In the genomic region with DNA sequence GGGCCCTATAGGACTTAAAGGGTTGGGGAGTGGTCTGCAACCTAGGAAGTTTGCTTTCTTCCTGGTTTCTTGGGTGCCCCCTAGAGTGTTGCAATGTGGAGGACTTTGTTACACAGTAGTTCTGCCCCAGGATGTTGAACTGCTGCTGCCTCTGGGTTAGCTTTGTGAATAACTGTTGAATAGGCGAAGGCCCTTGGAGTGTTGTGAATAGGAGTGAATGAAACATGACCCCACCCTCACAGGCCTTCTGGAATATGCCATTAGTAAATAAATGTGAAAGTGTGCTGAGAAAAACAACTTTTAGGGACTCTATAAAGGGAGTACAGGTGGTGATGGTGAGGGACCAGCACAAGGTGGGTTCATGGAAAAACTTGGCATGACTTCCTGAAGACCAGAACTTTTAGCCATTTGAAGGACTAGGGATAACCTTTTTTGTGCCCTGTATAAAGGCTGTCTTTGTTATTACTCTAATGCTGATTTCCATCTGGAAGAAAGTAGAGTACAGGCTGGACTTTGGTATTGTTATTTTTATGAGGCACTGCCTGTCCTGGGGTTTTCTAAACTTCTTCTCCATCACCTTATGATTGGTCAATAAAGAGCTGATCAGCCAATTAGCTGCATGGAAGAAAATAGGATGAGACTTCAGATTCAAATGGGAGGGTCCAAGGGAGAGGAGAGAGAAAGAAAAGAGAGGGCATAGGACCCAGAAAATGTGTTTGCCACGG, we compare ENCODE assay signal across 30 mouse cellular contexts. TPM values are rescaled to one million over a fixed set of nuclear protein-coding genes. Genes with fewer than 3 reads are reported as not detected.
DNase-seq lines count a peak whose midpoint lies in the region; ATAC-seq and TF ChIP-seq lines count a peak whose summit lies in the region.
"Had no signal": no experiment of that assay in that cellular context is flagged by ENCODE, and none has a peak within 500 bp of the region (broad histone marks: within the 10 kb centered on the region; RNA-seq: fewer than 3 reads in every experiment).

No protein-coding gene starts in this region.

- H3K9ac ChIP-seq in ES-Bruce4 (ENCODE audit: low read depth, poor library complexity, severe bottlenecking): peak overlapping the region; percentile 35; the same call in 1 of the 2 replicates
- peak overlapping the region; percentile 38; the same call in 1 of the 2 replicates for H3K9ac ChIP-seq in ES-E14 (ENCODE audit: insufficient read depth, low read depth, low read length, poor library complexity, severe bottlenecking)
- no peak overlapping the region for H3K9ac ChIP-seq in liver, embryonic 12.5 days
- no peak overlapping the region for H3K9ac ChIP-seq in lung, postnatal 0 days (replicated peaks; ENCODE audit: low read depth)
- H3K9ac ChIP-seq: embryonic facial prominence, embryonic 12.5 days; embryonic facial prominence, embryonic 15.5 days; forebrain, embryonic 15.5 days; heart, embryonic 12.5 days; heart, embryonic 15.5 days; hindbrain, embryonic 14.5 days had no signal

- no peak for TF ChIP-seq POLR2A in ES-Bruce4 (IDR thresholded peaks at IDR 0.05; ENCODE audit: insufficient read depth, low read length)

- H3K4me1 ChIP-seq in heart, embryonic 10.5 days: peaks cover 12% of the 10 kb centered on the region; the same call in 1 of the 2 replicates
- peaks cover 11% of the 10 kb centered on the region for H3K4me1 ChIP-seq in ES-Bruce4 (ENCODE audit: control insufficient read depth, insufficient read depth, low read length)
- peaks cover 13 to 22% of the 10 kb centered on the region in 2 experiments; a peak in 3 of 4 replicates for H3K4me1 ChIP-seq in ES-E14 (ENCODE audit: control insufficient read depth in 2 of 2, insufficient read depth in 2 of 2, low read length in 2 of 2, poor library complexity in 1 of 2)
- 0 out of 2 replicates have a peak, but pooled peaks cover 4% of the 10 kb centered on the region for H3K4me1 ChIP-seq in liver, embryonic 12.5 days
- peaks cover 5% of the 10 kb centered on the region; the same call in 1 of the 2 replicates for H3K4me1 ChIP-seq in lung, postnatal 0 days (ENCODE audit: insufficient read depth, low read depth, low read length)
- H3K4me1 ChIP-seq: embryonic facial prominence, embryonic 12.5 days; forebrain, embryonic 15.5 days had no signal

- TF ChIP-seq EP300 in ES-Bruce4 (IDR thresholded peaks at IDR 0.05; ENCODE audit: insufficient read depth, low read depth, low read length): 0 out of 2 replicates have a peak, but pooled peaks have one; percentile 7
- no peak for TF ChIP-seq EP300 in lung, postnatal 0 days (IDR thresholded peaks at IDR 0.05)

- no peak for TF ChIP-seq CTCF in ES-Bruce4 (IDR thresholded peaks at IDR 0.05; ENCODE audit: low read depth, low read length)
- TF ChIP-seq CTCF in lung, postnatal 0 days (IDR thresholded peaks at IDR 0.05): no peak

- no peak overlapping the region for H3K4me3 ChIP-seq in heart, embryonic 10.5 days
- peak overlapping the region; percentile 64 for H3K4me3 ChIP-seq in ES-Bruce4 (ENCODE audit: low read depth, low read length)
- peak overlapping the region; percentile 19 to 65 for H3K4me3 ChIP-seq in ES-E14 (ENCODE audit: insufficient read depth in 1 of 2, low read depth in 1 of 2, low read length in 2 of 2, poor library complexity in 1 of 2, severe bottlenecking in 1 of 2)
- no peak overlapping the region for H3K4me3 ChIP-seq in liver, embryonic 12.5 days
- H3K4me3 ChIP-seq in lung, postnatal 0 days (ENCODE audit: low read depth, low read length): no peak overlapping the region
- H3K4me3 ChIP-seq: embryonic facial prominence, embryonic 12.5 days; embryonic facial prominence, embryonic 15.5 days; forebrain, embryonic 15.5 days; heart, embryonic 12.5 days; heart, embryonic 15.5 days; hindbrain, embryonic 10.5 days had no signal

- peak overlapping the region; percentile 44; the same call in 1 of the 2 replicates for H3K27ac ChIP-seq in heart, embryonic 10.5 days
- H3K27ac ChIP-seq in ES-Bruce4 (ENCODE audit: insufficient read depth, low read length) (peak overlapping the region; percentile 99), ES-E14 (ENCODE audit: insufficient read depth, low read depth, low read length, poor library complexity, severe bottlenecking) (peak overlapping the region; percentile 86)
- no peak overlapping the region for H3K27ac ChIP-seq in liver, embryonic 12.5 days
- no peak overlapping the region for H3K27ac ChIP-seq in lung, postnatal 0 days (ENCODE audit: low read length)
- H3K27ac ChIP-seq: embryonic facial prominence, embryonic 12.5 days; embryonic facial prominence, embryonic 15.5 days; forebrain, embryonic 15.5 days; heart, embryonic 15.5 days; hindbrain, embryonic 10.5 days; hindbrain, embryonic 14.5 days; hindbrain, postnatal 0 days had no signal

- 86% methylated on average over 2 of the region's 2 CpGs for WGBS in heart, embryonic 10.5 days
- 85% methylated on average over 2 of the region's 2 CpGs for WGBS in liver, embryonic 12.5 days (ENCODE audit: insufficient replicate concordance)
- 82% methylated on average over 2 of the region's 2 CpGs for WGBS in lung, postnatal 0 days

- H3K27me3 ChIP-seq in heart, embryonic 10.5 days (ENCODE audit: insufficient read depth, poor library complexity, severe bottlenecking): no peaks in the 10 kb centered on the region
- no peaks in the 10 kb centered on the region for H3K27me3 ChIP-seq in ES-Bruce4 (ENCODE audit: control insufficient read depth, insufficient read depth, low read length, poor library complexity, severe bottlenecking)
- H3K27me3 ChIP-seq in liver, embryonic 12.5 days (replicated peaks): no peaks in the 10 kb centered on the region
- H3K27me3 ChIP-seq in lung, postnatal 0 days (replicated peaks; ENCODE audit: insufficient read depth, low read length): no peaks in the 10 kb centered on the region
- H3K27me3 ChIP-seq: embryonic facial prominence, embryonic 12.5 days; embryonic facial prominence, embryonic 15.5 days; forebrain, embryonic 15.5 days; heart, embryonic 12.5 days; heart, embryonic 15.5 days had no signal

- ATAC-seq in liver, embryonic 12.5 days: no peak
- no peak for ATAC-seq in lung, postnatal 0 days
- ATAC-seq: forebrain, embryonic 15.5 days; hindbrain, postnatal 0 days; inflammation-experienced regulatory T-cells, adult 6 months; intestine, embryonic 16.5 days had no signal

- no peak for DNase-seq in heart, embryonic 10.5 days (ENCODE audit: low spot score)
- no peak for DNase-seq in heart, adult 11 months
- DNase-seq in ES-E14 (ENCODE audit: low read depth, low spot score): peak; percentile 75
- DNase-seq in ZHBTc4 (ENCODE audit: low read depth, low spot score): peak; percentile 93
- DNase-seq in lung, postnatal 0 days (ENCODE audit: low spot score): no peak
- no peak for DNase-seq in gastrocnemius, adult 18-20 months (ENCODE audit: low spot score)
- DNase-seq: adrenal gland, adult 2 months; adrenal gland, postnatal 14 days; cerebellum, adult 11 months; cerebellum, adult 2 months; cerebellum, adult 9-11 months; cerebellum, postnatal 25 days; gastrocnemius, postnatal 10 days; gastrocnemius, postnatal 36 days; heart, postnatal 10 days; heart, postnatal 36 days; kidney, adult 18-20 months had no signal

- in situ Hi-C loops in ES-E14 (cut with MboI; ENCODE audit: low sequenced_read_pairs in 2 of 2, unreplicated experiment in 2 of 2): no loop called here

- no peak overlapping the region for H3K4me2 ChIP-seq in liver, embryonic 12.5 days
- no peak overlapping the region for H3K4me2 ChIP-seq in lung, postnatal 0 days (replicated peaks; ENCODE audit: low read depth, low read length)
- H3K4me2 ChIP-seq: embryonic facial prominence, embryonic 12.5 days; embryonic facial prominence, embryonic 15.5 days; forebrain, embryonic 15.5 days; heart, embryonic 12.5 days; heart, embryonic 15.5 days; hindbrain, embryonic 14.5 days had no signal

- H3K36me3 ChIP-seq in heart, embryonic 10.5 days: peaks cover 14% of the 10 kb centered on the region
- H3K36me3 ChIP-seq in ES-Bruce4 (ENCODE audit: control insufficient read depth, insufficient read depth, low read length, poor library complexity, severe bottlenecking) (peaks cover 9% of the 10 kb centered on the region; the same call in 1 of the 2 replicates), ES-E14 (ENCODE audit: control insufficient read depth, insufficient read depth, low read length, poor library complexity, severe bottlenecking) (peaks cover 18% of the 10 kb centered on the region)
- peaks cover 17% of the 10 kb centered on the region for H3K36me3 ChIP-seq in liver, embryonic 12.5 days
- H3K36me3 ChIP-seq in lung, postnatal 0 days (ENCODE audit: insufficient read depth, low read length): no peaks in the 10 kb centered on the region
- H3K36me3 ChIP-seq: forebrain, embryonic 15.5 days; heart, embryonic 15.5 days had no signal

- no peaks in the 10 kb centered on the region for H3K9me3 ChIP-seq in heart, embryonic 10.5 days
- no peaks in the 10 kb centered on the region for H3K9me3 ChIP-seq in ES-Bruce4 (replicated peaks; ENCODE audit: control insufficient read depth, insufficient read depth, low read length, poor library complexity, severe bottlenecking)
- H3K9me3 ChIP-seq in ES-E14 (ENCODE audit: control insufficient read depth, insufficient read depth, low read depth, low read length): no peaks in the 10 kb centered on the region
- no peaks in the 10 kb centered on the region for H3K9me3 ChIP-seq in liver, embryonic 12.5 days (replicated peaks)
- H3K9me3 ChIP-seq in lung, postnatal 0 days (ENCODE audit: low read length): no peaks in the 10 kb centered on the region
- H3K9me3 ChIP-seq: embryonic facial prominence, embryonic 12.5 days; embryonic facial prominence, embryonic 15.5 days; forebrain, embryonic 15.5 days; G1E; heart, embryonic 12.5 days; heart, embryonic 15.5 days; hindbrain, embryonic 10.5 days had no signal

TF ChIP-seq in ES-E14, 5 proteins besides CTCF, POLR2A, EP300 and RAD21:
- TF ChIP-seq ZNF384 (IDR thresholded peaks at IDR 0.05; ENCODE audit: low read depth, low read length) (no peak), CHD2 (IDR thresholded peaks at IDR 0.05; ENCODE audit: low read depth, low read length) (peak; percentile 73), ZC3H11A (IDR thresholded peaks at IDR 0.05; ENCODE audit: borderline replicate concordance, low read depth, low read length) (no peak), HCFC1 (IDR thresholded peaks at IDR 0.05; ENCODE audit: borderline replicate concordance, insufficient read depth, low read length) (no peak), MAFK (IDR thresholded peaks at IDR 0.05; ENCODE audit: insufficient read depth, low read depth, low read length) (0 out of 2 replicates have a peak, but pooled peaks have one; percentile 3)

RNA-seq across cellular contexts. Expression of a gene that starts 53.1 kb away (rescaled TPM):
- polyA plus RNA-seq in heart, embryonic 10.5 days (2016; fragmentation: Nextera tagmentation; extraction: Ambion mirVana): 16.6 and 21.9 TPM in 2 replicates
- polyA plus RNA-seq in ES-Bruce4 (2011; ENCODE audit: insufficient read depth, insufficient read length, low read depth, missing spikeins): 38.5 and 40.5 TPM in 2 replicates
- total RNA-seq in ES-E14 (2012; rRNA removed): 30.0 and 35.9 TPM in 2 replicates
- polyA plus RNA-seq in liver, embryonic 12.5 days (2016; fragmentation: Nextera tagmentation; extraction: Ambion mirVana): 15.7 and 16.5 TPM in 2 replicates
- polyA plus RNA-seq in lung, postnatal 0 days (2015; fragmentation: Nextera tagmentation; extraction: Ambion mirVana): 4.2 and 6.5 TPM in 2 replicates
- 10 to 100 TPM; 11.8 to 17.2 TPM for total RNA-seq in gastrocnemius, adult 18-20 months (2021)

Comparison
In these comparisons a context has a peak if more than half of its experiments do, and no peak if none do; other contexts are left out.
1. DNase-seq: peak in ES-E14 (single experiment) and ZHBTc4 (single experiment); none in heart, embryonic 10.5 days (single experiment), heart, adult 11 months (single experiment), lung, postnatal 0 days (single experiment) and gastrocnemius, adult 18-20 months (single experiment).
2. H3K27ac ChIP-seq: peak in heart, embryonic 10.5 days (single experiment), ES-Bruce4 (single experiment) and ES-E14 (single experiment); none in liver, embryonic 12.5 days (single experiment) and lung, postnatal 0 days (single experiment).
3. H3K4me3 ChIP-seq: peak in ES-Bruce4 (single experiment) and ES-E14 (2 of 2); none in heart, embryonic 10.5 days (single experiment), liver, embryonic 12.5 days (single experiment) and lung, postnatal 0 days (single experiment).
4. H3K9ac ChIP-seq: peak in ES-Bruce4 (single experiment) and ES-E14 (single experiment); none in liver, embryonic 12.5 days (single experiment) and lung, postnatal 0 days (single experiment).